Mouse (Mus musculus) megakaryocyte, embryonic 14.5 days (primary cell): ENCODE results near the gene En2. TPM values are rescaled to one million over a fixed set of nuclear protein-coding genes. Genes with fewer than 3 reads are reported as not detected.
A peak's percentile ranks its signal among the peaks of the same experiment; 100 is the strongest.

ENCODE experiments used
- H3K27me3 ChIP-seq: replicated peaks from 2 replicates; pipeline ENCODE3; 2012; ENCODE audit warnings: inconsistent platforms
- H3K36me3 ChIP-seq: replicated peaks from 2 replicates; pipeline ENCODE3; 2012; ENCODE audit warnings: low read length, inconsistent platforms, mixed read lengths
- H3K4me1 ChIP-seq: 2 replicates; pipeline ENCODE4 v1.6.1; 2012; ENCODE audit warnings: inconsistent platforms
- H3K4me3 ChIP-seq: replicated peaks from 2 replicates; pipeline ENCODE3; 2012; ENCODE audit warnings: moderate library complexity, mild to moderate bottlenecking, inconsistent platforms
- H3K9me3 ChIP-seq: 2 replicates; pipeline ENCODE4 v1.6.1; 2012; ENCODE audit warnings: inconsistent platforms
- FLI1 ChIP-seq: IDR thresholded peaks from 2 replicates; pipeline ENCODE4 v1.6.1; 2012; ENCODE audit warnings: low read length, inconsistent platforms, mixed read lengths
- GATA1 ChIP-seq: IDR thresholded peaks from 3 replicates; pipeline ENCODE4 v1.6.1; 2012; ENCODE audit warnings: mixed read lengths, low read length, inconsistent platforms, borderline replicate concordance
- polyA plus RNA-seq: library from polyadenylated mRNA; stranded (reverse); fragments of >175 nt; gene quantifications from 2 replicates; pipeline ENCODE4 v1.2.3, GENCODE M21; 2012; ENCODE audit warnings: low replicate concordance; ENCODE audit not compliant: insufficient read depth

The En2 gene
- polyA plus RNA-seq, 1 experiment = not detected

DNA sequence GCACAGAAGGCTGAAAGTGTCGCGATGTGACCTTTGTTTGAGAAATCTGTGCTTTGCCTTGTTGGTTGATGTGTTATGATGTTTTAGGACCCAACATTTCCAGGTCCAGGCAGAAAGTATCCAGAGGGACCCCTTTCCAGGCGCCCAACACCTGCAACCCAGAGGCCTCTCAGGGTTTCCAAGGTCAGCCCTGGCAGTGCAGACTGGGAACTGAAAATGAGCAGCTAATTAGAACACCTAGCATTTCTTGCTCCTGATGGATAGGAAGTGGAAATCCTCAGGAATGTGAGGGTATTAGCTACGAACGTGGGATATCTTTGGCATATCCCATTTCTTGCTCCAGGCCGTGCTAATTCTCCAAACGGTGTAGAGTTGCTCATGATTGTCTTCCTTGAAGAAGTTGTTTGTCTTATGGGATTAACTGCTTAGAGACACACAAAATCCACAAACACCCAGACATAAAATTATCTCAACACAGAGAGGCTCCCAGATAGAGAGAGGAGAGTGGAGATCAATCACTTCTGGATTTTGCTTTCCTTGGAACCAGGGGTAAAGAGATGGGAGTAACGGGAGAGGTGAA lies 5.5 kb upstream of the En2 start:
- Histone ChIP-seq H3K36me3 (no peaks in the 10 kb centered on the region), H3K27me3 (peaks cover 93% of the 10 kb centered on the region), H3K9me3 (0 out of 2 replicates have a peak, but pooled peaks cover 6% of the 10 kb centered on the region), H3K4me3 (no peak overlapping the region), H3K4me1 (peaks cover 29% of the 10 kb centered on the region)
- no peak for TF ChIP-seq GATA1
- no peak for TF ChIP-seq FLI1

DNA sequence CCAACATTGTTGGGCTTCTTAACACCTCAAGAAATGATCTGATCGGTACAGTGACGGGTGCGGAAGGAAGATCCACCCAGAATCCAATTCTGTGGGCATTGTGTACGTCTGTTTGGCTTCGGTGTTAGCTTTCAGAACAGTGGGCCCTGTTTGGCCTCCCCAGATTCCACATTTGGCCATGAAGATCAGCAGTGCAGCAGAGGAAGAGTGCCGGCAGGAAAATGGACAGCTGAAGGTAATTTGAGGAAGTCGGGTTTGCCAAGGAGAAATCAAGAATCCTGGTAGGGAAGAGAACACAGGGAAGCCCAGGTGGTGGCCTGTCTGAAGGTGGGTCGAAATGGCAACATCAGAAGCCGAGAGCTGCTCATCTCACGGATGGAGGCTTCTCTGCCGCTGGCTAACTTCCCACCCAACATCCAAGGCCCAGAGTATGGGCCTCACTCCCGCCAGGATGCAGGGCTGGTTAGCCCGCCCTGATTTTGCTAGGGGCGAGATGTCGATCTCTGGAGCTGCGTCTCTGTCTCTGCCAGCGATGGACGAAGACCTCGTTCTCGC lies 4.0 kb upstream of the En2 start:
- Histone ChIP-seq H3K36me3 (no peaks in the 10 kb centered on the region), H3K4me1 (peaks cover 44% of the 10 kb centered on the region), H3K9me3 (0 out of 2 replicates have a peak, but pooled peaks cover 6% of the 10 kb centered on the region), H3K4me3 (peak overlapping the region; percentile 70), H3K27me3 (peaks cover 96% of the 10 kb centered on the region)
- no peak for TF ChIP-seq GATA1
- no peak for TF ChIP-seq FLI1

DNA sequence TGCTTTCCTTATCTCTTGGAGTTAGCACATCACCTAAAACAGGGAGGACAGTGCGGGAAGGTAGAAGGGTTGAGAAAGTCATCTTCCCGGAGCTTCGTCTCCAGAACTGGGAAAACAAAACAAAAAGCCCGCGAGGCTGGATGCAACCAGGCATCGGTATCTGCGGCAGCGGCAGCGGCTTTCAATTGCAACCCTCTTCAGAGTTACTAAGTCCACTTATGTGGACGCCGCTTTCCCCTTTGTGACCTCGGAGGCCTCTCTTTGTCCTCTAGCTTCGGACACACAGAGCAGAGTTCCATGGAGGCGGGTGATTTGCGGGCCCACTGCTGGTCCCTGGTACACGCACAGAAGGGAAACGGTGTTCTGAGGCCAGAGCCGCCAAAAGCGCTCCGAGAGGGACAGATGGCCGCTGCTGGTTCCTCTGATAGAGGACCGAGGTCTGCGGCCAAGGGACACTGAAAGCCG lies 3.5 kb upstream of the En2 start:
- TF ChIP-seq FLI1 = no peak
- Histone ChIP-seq H3K36me3 (no peaks in the 10 kb centered on the region), H3K4me1 (peaks cover 46% of the 10 kb centered on the region), H3K4me3 (peak overlapping the region; percentile 70), H3K27me3 (peaks cover 96% of the 10 kb centered on the region), H3K9me3 (0 out of 2 replicates have a peak, but pooled peaks cover 6% of the 10 kb centered on the region)

DNA sequence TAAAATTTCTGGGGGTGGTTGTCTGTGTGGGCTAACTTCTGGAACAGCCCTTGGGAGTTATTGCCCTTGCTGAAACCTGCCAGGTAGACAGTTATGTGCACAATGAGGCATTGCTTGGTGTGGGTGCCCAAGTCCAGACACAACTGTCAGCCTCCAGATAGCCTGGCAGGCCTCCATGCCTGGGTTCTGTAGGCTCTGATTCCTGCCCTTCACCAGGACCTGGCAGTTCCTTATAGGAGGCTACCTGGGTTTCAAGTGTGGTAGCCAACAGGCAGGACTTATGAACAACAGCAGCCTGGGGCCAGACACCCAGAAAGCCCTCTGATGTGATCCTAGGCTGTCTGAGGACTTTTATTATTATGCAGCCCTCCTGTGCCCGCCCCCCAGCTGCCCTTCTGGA lies 1.6 kb upstream of the En2 start:
- Histone ChIP-seq H3K4me3 (no peak overlapping the region), H3K4me1 (peaks cover 54% of the 10 kb centered on the region), H3K27me3 (peaks cover 96% of the 10 kb centered on the region), H3K9me3 (0 out of 2 replicates have a peak, but pooled peaks cover 6% of the 10 kb centered on the region), H3K36me3 (no peaks in the 10 kb centered on the region)
- TF ChIP-seq GATA1 (no peak), FLI1 (no peak)

DNA sequence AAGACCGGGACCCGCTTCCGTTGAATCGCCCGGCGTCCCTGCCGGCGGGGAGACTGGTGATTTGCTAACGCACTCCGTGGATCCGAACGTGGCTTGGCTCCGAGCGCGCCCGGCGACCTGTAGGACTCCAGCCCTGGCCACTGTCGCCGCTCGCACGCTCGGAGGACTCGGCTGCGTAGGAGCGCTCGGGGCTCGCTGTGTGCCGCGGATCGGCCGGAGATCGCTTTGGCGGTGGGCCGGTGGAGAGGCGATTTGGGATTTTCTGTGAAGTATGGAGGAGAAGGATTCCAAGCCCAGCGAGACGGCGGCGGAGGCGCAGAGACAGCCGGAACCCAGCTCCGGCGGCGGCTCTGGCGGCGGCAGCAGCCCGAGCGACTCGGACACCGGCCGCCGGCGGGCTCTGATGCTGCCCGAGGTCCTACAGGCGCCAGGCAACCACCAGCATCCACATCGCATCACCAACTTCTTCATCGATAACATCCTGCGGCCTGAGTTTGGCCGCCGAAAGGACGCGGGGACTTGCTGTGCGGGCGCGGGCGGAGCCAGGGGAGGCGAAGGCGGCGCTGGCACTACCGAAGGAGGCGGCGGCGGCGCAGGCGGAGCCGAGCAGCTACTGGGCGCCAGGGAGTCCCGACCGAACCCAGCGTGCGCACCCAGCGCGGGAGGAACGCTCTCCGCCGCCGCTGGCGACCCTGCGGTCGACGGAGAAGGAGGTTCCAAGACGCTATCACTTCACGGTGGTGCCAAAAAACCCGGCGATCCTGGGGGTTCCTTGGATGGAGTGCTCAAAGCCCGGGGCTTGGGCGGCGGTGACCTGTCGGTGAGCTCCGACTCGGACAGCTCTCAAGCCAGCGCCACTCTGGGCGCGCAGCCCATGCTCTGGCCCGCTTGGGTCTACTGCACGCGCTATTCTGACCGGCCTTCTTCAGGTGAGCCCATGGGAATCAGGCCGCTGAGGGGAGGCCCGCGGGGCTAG lies 1.1 kb downstream of the En2 start:
- Histone ChIP-seq H3K27me3 (peaks cover 94% of the 10 kb centered on the region), H3K4me1 (peaks cover 55% of the 10 kb centered on the region)

DNA sequence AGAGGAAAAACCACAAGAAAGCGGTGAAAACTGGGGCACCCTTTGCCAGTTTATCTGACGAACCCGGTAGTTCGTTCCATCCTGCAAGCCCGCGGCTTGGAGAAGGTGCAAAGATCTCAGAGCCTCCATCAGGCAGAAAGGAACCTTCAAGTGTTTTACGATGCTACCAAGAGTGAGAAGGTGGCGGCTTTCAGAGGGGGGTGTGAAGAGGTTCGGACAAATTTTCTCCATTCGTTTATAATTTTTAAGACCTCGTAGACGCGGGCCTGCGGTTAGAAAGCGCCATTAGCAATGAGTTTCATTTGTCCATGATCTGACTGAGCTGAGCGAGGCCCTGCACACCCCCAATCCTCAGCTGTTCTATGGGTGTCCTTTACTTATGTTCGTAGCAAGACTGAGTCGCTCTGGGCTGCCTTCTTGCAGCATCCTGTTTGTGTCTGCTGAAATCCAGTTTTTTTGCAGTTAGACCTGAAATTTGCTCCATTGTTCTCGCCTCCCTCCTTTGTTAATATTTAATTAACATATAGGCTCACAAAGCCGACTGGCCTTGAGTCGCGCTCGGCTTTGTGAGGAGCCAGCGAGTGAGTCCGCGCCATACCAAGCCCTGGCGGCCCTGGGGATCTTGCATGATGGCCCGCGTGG lies 2.2 kb downstream of the En2 start:
- H3K27me3 ChIP-seq = peaks cover 93% of the 10 kb centered on the region
- H3K36me3 ChIP-seq = no peaks in the 10 kb centered on the region
- no peaks in the 10 kb centered on the region for H3K9me3 ChIP-seq
- TF ChIP-seq GATA1 (no peak), FLI1 (no peak)
- H3K4me1 ChIP-seq = peaks cover 48% of the 10 kb centered on the region
- peak overlapping the region; percentile 88 for H3K4me3 ChIP-seq

More for the DNA sequence above, 1.1 kb downstream of the En2 start:
- Histone ChIP-seq H3K9me3 (0 out of 2 replicates have a peak, but pooled peaks cover 2% of the 10 kb centered on the region), H3K4me3 (peak overlapping the region; percentile 86), H3K36me3 (no peaks in the 10 kb centered on the region)
- no peak for TF ChIP-seq FLI1
- TF ChIP-seq GATA1 = no peak

DNA sequence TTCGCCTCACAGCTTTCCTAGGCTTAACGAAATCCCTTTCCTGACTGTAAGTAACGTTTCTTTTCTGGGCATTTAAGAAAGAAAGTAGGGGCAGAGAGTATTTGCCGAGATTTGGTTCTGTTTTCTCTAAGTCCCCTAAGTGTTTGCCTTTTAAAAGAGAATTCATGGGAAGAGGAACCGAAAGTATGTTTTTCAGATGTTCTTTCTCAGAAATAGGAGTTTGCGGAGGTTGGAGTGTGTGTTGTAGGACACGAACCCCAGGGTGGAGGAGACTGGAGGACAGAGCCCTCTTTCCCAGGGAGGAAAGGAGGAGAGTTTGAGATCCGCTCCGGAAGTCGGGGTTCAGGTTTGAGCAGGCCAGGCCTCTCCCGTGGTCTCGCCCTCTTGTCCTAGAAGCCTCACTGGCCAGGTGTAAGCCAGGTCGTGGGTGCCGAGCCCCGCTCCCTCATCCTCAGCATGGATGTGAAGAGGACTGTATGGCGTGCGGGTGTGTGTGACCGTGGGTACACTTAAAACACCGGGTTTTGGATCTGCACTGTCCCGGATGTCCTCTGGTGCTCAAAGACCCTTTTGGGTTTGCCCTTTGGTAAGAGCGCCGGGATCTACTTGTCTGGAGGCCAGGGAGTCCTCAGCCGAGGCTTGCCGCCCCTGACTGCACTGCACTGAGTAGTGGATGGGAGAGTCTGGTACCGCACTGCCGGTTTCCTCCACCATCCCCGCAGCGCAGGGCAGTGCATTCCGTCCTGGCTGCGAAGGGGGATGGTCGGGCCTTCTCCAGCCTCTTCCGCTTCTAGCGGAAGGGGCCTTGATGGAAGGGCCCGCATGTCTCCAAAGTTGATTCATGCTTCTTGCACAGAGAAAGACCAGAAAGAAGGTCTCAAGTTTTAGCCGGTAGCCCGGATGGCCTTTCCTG lies 3.0 kb downstream of the En2 start:
- H3K36me3 ChIP-seq = no peaks in the 10 kb centered on the region
- no peak for TF ChIP-seq GATA1
- H3K27me3 ChIP-seq = peaks cover 94% of the 10 kb centered on the region
- H3K4me3 ChIP-seq = peak overlapping the region; percentile 88
- peaks cover 48% of the 10 kb centered on the region for H3K4me1 ChIP-seq
- H3K9me3 ChIP-seq = no peaks in the 10 kb centered on the region

DNA sequence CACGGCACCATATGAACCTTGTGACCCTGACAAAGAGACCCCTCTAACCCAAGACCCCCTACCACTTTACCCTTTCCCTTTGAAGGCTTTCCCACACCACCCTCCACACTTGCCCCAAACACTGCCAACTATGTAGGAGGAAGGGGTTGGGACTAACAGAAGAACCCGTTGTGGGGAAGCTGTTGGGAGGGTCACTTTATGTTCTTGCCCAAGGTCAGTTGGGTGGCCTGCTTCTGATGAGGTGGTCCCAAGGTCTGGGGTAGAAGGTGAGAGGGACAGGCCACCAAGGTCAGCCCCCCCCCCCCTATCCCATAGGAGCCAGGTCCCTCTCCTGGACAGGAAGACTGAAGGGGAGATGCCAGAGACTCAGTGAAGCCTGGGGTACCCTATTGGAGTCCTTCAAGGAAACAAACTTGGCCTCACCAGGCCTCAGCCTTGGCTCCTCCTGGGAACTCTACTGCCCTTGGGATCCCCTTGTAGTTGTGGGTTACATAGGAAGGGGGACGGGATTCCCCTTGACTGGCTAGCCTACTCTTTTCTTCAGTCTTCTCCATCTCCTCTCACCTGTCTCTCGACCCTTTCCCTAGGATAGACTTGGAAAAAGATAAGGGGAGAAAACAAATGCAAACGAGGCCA lies 3.8 kb downstream of the En2 start:
- Histone ChIP-seq H3K4me3 (no peak overlapping the region), H3K36me3 (no peaks in the 10 kb centered on the region), H3K9me3 (no peaks in the 10 kb centered on the region), H3K4me1 (peaks cover 48% of the 10 kb centered on the region), H3K27me3 (peaks cover 94% of the 10 kb centered on the region)
- TF ChIP-seq GATA1 (no peak), FLI1 (no peak)
